Mouse (Mus musculus): ENCODE measurements around the gene Tshz2.
A peak's percentile ranks its signal among the peaks of the same experiment; 100 is the strongest.

The Tshz2 gene

DNA sequence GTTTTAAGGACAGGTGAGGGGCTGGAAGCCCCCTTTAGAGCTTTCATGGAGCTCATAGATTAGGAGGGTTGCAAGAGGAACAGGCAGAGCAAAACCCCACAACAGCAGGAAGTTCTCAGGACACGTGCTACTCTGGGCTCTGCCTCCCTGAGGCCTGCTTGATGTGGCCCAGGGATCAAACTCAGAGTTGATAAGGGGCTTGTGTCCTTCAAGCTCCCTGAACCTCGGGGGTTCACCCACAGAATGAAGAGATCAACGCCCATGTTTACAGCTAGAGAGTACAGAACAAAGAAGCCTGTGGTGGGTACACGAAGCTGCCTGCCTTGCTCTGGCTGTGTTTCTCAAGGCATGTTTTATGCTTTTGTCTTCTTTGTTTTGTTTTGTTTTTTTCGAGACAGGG lies 417.8 kb downstream of the Tshz2 start:
- no peak for DNase-seq

- DNase-seq: peak; percentile 55 to 72
Observed at GRCm38 (mm10) chr2:170051441-170051840, 418.6 kb downstream of the Tshz2 start.

DNA sequence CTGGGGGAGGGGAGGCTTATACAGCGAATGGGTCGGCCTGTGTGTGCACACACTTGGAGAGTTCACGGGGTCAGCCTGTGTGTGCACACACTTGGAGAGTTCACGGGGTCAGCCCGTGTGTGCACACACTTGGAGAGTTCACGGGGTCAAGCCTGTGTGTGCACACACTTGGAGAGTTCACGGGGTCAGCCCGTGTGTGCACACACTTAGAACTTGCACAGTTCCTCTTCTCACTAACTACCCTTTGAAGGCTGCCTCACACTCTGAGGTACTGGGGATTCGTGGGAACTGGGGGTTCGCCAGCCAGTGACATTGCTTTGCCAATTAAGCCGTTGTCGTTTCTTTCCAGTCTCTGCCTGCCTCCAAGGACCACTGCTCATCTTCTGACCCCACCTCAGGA lies 422.1 kb downstream of the Tshz2 start:
- no peak for DNase-seq

DNA sequence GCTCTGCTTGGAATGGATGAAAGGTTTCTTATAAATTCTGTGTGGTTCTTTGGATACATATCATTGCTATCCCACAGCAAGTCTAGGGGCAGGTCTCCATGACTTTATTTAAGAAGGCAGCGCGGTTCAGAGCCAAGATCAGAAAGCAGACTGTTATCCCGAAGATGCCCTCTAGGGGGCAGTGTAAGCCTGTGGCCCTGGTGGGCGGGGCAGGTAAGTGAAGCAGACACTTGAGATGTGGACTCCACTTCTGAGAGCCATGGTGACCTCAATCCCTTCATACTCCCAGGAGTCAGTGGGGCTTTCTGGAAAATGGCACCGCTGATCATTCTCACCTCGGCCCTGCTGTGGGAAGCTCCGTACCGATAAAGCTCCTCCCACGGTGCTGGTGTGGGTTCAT lies 422.6 kb downstream of the Tshz2 start:
- DNase-seq: peak; percentile 49 to 65

- peak; percentile 83 to 90 for DNase-seq
Observed at GRCm38 (mm10) chr2:170058774-170059173, 426.0 kb downstream of the Tshz2 start.

DNA sequence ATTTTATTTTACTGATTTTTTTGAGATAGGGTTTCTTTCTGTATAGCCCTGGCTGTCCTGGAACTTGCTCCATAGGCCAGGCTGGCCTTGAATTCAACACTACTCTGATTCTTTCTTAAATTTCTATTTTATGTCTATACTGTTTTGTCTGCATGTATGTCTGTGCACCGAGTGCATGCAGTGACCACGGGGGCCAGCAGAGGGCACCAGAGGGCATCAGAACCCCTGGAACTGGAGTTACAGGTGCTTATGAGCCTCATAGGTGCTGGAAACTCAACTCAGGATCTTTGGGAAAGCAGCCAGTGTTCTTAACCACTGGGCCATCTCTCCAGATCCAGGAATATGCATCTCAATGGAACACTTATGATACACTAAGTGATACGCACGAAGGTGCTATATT lies 427.3 kb downstream of the Tshz2 start:
- DNase-seq: peak; percentile 52 to 68

DNA sequence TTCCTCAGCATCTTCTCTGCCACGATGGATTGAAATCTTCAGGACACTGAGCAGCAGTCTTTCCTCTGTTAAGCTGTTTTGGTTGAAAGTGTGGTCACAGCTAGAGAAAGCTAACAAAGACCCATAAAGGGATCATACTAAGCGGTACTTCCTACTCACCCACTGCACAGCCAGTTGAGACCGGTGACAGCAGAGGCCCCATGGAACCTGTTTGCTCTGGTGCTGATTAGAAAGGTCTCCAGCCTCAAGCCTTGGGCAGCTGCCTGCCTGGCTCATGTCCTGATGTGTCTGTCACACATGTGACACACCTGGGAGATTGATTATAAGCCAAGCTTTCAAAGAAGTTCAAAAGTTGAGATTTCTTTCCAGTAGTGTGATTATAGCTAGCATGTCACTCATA lies 429.6 kb downstream of the Tshz2 start:
- DNase-seq: no peak

- no peak for DNase-seq
Observed at GRCm38 (mm10) chr2:170069976-170070375, 437.2 kb downstream of the Tshz2 start.

DNA sequence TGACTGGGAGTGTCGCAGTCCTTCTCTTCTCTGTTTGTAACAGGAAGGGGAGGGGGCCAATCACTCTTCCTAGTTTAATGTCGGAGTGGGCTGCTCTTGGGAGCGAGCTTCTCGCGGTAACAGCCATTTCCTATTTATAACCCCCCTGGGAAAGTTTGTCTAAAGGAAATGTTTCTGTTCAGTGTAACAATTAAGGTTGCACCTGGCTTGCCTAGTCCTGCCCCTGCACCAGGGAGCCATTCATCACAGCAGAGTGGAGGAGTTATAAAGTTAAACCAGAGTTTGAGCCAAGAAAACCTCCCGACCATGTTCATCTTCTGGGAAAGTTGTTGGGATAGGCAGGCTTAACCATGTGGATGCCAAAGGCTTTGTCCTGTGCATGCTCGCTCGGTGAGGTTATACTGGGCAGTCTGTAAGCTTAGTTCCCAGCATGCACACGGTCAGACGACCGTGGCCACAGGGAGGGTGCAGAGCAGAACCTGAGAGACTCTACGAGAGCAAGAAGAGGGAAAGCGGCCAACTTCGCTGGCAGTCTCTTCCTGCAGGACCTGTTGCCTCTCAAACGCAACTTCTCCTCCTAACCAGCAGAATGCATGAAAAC lies 437.9 kb downstream of the Tshz2 start:
- peak; percentile 23 to 53 for DNase-seq

DNA sequence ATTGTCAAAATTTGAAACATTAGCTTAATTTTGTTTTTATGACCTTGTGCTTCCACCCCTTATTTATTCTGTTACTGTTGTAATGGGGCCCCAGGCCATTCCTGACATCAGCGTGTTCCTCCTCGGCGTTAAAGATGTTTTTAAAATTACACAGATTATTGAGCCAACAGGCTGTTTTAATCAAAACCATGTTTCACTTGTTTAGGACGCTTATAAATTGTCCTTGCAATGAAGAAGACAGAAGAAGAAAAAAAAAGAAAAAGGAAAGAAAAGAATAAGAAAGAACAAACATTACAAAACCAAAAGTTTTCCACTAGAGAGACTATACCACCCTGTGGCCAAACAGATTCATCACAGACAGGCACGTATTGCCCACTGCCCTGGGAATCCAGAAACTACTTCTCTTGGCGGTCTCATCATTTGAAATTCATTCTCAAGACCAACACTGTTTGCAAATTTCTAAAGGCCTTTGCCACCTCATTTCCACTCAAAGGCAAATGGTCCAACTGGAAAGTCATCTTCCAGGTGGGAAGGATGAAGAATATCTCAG lies 444.2 kb downstream of the Tshz2 start:
- DNase-seq: no peak

DNA sequence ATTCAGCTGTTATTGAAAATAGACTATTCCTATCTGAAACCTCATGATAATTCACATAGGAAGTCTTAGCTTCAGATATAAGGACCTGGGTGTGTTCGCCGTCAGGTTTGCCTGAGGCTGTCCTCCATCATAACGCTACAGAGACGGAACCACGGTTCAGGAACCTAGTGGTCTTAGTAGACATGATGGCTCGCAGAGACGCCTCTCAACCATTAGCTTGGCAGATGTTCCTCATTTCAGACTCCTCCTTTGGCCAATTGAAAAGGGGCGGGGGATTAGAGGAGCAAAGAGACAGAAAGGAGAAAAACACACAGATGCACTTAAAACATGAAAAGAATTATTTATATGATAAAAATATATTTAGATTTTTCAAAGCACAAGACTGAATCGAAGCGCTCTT lies 445.2 kb downstream of the Tshz2 start:
- DNase-seq: no peak

GRCm38 (mm10) chr2:170078442-170079017 lies 445.7 kb downstream of the Tshz2 start:
- DNase-seq: peak in 1 of 2 experiments; percentile 25

- no peak for DNase-seq
Observed at GRCm38 (mm10) chr2:170091563-170092443, 459.0 kb downstream of the Tshz2 start.

DNA sequence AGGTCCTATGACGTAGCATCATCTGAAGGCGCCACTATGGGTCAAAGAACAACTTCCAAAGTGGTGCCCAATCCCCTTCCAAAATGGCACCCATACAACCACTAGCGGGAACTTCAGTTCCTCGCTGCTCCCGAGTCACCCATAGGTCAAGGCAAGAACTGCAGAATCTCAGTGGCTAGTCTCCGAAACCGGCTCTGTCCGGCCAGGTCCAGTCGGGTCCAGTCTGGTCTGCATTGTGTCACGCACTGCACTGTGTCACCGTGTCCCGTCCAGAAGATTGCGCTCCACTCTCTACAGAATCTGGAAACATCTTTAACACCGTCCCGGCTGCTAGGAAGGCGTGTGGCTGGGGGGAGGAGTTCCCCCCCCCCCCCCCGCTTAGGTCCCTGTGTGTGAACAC lies 461.4 kb downstream of the Tshz2 start:
- no peak for DNase-seq

DNA sequence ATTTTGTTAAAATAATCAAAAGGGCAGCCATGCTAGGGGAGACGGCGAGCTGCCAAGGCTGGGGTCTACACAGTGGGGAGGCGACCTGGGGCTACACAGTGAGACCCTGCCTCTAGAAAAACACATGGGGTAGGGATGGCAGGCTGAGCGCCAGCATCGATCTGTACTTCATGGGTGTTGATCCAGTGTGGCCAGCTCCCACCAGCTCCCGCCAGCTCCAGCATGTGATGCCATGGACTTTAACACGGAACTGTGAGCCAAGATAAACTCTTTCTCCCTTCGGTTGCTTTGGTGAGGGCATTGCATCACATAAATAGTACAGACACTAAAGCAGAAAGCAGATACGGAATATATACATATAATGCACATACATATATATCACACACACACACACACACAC lies 462.1 kb downstream of the Tshz2 start:
- no peak for DNase-seq

- DNase-seq: peak; percentile 98 to 99
Observed at GRCm38 (mm10) chr2:170101132-170101531, 468.3 kb downstream of the Tshz2 start.

DNA sequence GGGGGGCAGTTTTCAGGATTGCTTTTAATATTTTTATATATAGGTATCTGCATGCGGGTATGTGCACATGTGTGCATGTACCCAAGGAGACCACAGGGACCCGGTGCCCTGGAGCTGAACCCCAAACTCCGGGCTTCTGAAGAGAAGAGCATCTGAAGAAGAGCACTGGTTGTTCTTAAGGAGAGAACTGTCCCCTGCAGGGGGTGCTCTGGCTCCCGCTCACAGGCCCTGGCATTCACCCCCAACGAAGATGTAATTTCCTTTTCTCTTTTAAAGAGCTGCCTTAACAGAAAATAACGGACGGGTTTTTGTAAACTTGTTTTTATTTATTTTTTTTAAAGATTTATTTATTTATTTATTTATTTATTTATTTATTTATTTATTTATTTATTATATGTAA lies 469.1 kb downstream of the Tshz2 start:
- peak; percentile 24 to 36 for DNase-seq

GRCm38 (mm10) chr2:170103341-170103740 lies 470.5 kb downstream of the Tshz2 start:
- DNase-seq: no peak

- DNase-seq: peak; percentile 78 to 84
Observed at GRCm38 (mm10) chr2:170103852-170104251, 471.0 kb downstream of the Tshz2 start.

GRCm38 (mm10) chr2:170104396-170104795 lies 471.6 kb downstream of the Tshz2 start:
- no peak for DNase-seq

GRCm38 (mm10) chr2:170106000-170106399 lies 473.2 kb downstream of the Tshz2 start:
- no peak for DNase-seq

DNA sequence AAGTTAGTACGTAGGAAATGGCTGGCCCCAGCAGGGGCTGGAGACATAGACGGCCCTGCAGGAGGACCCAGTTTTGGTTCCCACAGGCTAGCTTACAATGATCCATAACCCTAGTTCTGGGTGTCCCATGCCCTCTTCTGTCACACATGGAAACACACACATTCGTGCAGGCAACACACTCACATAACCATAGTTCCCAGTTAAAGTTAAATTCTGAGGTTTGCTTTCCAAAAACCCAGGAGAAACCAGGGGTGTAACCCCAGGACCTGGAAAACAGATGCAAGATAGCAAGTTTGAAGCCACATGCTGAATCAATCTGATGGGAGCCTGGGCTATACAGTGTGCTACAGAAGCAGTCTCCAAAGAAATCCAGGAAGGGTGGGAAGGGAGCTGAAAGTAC lies 475.0 kb downstream of the Tshz2 start:
- DNase-seq: no peak

- DNase-seq: no peak
Observed at GRCm38 (mm10) chr2:170109528-170109927, 476.7 kb downstream of the Tshz2 start.

GRCm38 (mm10) chr2:170110306-170110705 lies 477.5 kb downstream of the Tshz2 start:
- DNase-seq: no peak

All from cerebellum, postnatal 10 days (tissue).